Mouse (Mus musculus) layer of hippocampus, postnatal 10 days (tissue): ENCODE results near the gene Tlr11. TPM values are rescaled to one million over a fixed set of nuclear protein-coding genes. Genes with fewer than 3 reads are reported as not detected.

ENCODE experiments used
- DNase-seq, 2 experiments: peaks; one replicate each; pipeline ENCODE4 v3.0.0; 2021; ENCODE audit warnings: low spot score in 2 of 2
- long read RNA-seq: library from polyadenylated mRNA; stranded (forward); transcript quantifications from one replicate; pipeline ENCODE4 v2.0.0, GENCODE M21; 2023
- total RNA-seq, 2 experiments: library from RNA; stranded (reverse); gene quantifications; 2 replicates each; pipeline ENCODE4 v1.2.3; 2021

Gene Tlr11
- not detected for total RNA-seq
- long read RNA-seq = 0 reads

- DNase-seq = no peak
Observed at GRCm38 (mm10) chr14:50357593-50357992, at the start of gene Tlr11. TSS of gene Tlr11 (plus strand) at chr14:50357914.

- no peak for DNase-seq
Observed at GRCm38 (mm10) chr14:50326661-50327060, 31.1 kb upstream of the Tlr11 start, which contains the start of gene Olfr734. TSS of gene Olfr734 (minus strand) at chr14:50326761.

- DNase-seq = no peak
Observed at GRCm38 (mm10) chr14:50348796-50349195, 8.9 kb upstream of the Tlr11 start, which contains the start of gene Olfr735. TSS of gene Olfr735 (minus strand) at chr14:50348872.

- no peak for DNase-seq
Observed at GRCm38 (mm10) chr14:50352438-50352837, 5.3 kb upstream of the Tlr11 start.

GRCm38 (mm10) chr14:50356725-50357124, 989 bp upstream of the Tlr11 start:
- no peak for DNase-seq

GRCm38 (mm10) chr14:50360480-50360879, 2.8 kb downstream of the Tlr11 start:
- DNase-seq = no peak

- DNase-seq = no peak
Observed at GRCm38 (mm10) chr14:50363561-50363960, 5.8 kb downstream of the Tlr11 start.

GRCm38 (mm10) chr14:50380863-50381262, 23.1 kb downstream of the Tlr11 start, which contains the start of gene Olfr736:
TSS of gene Olfr736 (plus strand) at chr14:50381163.
- no peak for DNase-seq

GRCm38 (mm10) chr14:50407268-50407667, 49.6 kb downstream of the Tlr11 start, which contains the start of gene Olfr738:
TSS of gene Olfr738 (plus strand) at chr14:50407568.
- DNase-seq = no peak

Other genes starting within 250 kb of the Tlr11 start
- gene Olfr727, start 234.7 kb upstream of the Tlr11 start, total RNA-seq = not detected
- not detected for gene Olfr728, start 215.2 kb upstream of the Tlr11 start, total RNA-seq
- not detected for gene Olfr729, start 205.0 kb upstream of the Tlr11 start, total RNA-seq
- gene Olfr730, start 169.7 kb upstream of the Tlr11 start, total RNA-seq = not detected
- gene Olfr731, start 116.0 kb upstream of the Tlr11 start, total RNA-seq = not detected
- gene Olfr732, start 73.7 kb upstream of the Tlr11 start, total RNA-seq = not detected
- gene Olfr733, start 56.4 kb upstream of the Tlr11 start, total RNA-seq = not detected
- not detected for gene Olfr734, start 31.2 kb upstream of the Tlr11 start, total RNA-seq
- gene Olfr735, start 9.0 kb upstream of the Tlr11 start, total RNA-seq = not detected
- gene Olfr736, start 23.2 kb downstream of the Tlr11 start, total RNA-seq = not detected
- not detected for gene Olfr738, start 49.7 kb downstream of the Tlr11 start, total RNA-seq
- gene Olfr739, start 60.7 kb downstream of the Tlr11 start, total RNA-seq = not detected
- gene Olfr740, start 87.6 kb downstream of the Tlr11 start, total RNA-seq = not detected
- gene Olfr741, start 114.8 kb downstream of the Tlr11 start, total RNA-seq = not detected
- not detected for gene Olfr742, start 145.7 kb downstream of the Tlr11 start, total RNA-seq
- gene Olfr743, start 163.9 kb downstream of the Tlr11 start, total RNA-seq = not detected